Mouse (Mus musculus): ENCODE measurements around the gene Sfxn1. TPM values are rescaled to one million over a fixed set of nuclear protein-coding genes. Genes with fewer than 3 reads are reported as not detected.

The Sfxn1 gene
- polyA plus RNA-seq, 1 experiment from 2014 or later: 89.2 TPM

DNA sequence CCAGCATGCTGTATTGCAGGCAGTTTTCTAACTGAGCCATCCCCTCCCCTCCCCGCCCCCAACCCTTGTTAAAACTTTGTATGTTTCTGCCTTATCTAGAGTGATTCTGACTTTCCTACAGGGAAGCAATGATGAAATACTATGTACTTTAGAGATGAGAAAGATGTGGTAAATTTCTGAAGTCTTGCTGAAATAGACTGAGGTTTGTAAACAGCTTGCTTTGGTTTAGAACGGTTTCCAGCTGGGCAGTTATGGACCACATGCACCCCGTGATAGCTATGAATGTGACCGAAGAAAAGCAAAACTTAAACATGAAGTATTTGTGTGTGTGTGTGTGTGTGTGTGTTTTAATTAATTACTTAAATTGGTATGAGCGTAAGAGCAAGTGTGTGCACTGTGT is 13.2 kb downstream of the Sfxn1 start:
- Histone ChIP-seq H3K27ac (no peak overlapping the region), H3K27me3 (ENCODE audit: control insufficient read depth, insufficient read depth, low read length) (no peaks in the 10 kb centered on the region), H3K9me3 (ENCODE audit: control insufficient read depth, low read length) (no peaks in the 10 kb centered on the region), H3K4me1 (replicated peaks; ENCODE audit: control insufficient read depth, insufficient read depth, low read length) (0 out of 2 replicates have a peak, but pooled peaks cover 5% of the 10 kb centered on the region), H3K36me3 (replicated peaks; ENCODE audit: control insufficient read depth, insufficient read depth) (peaks cover 42% of the 10 kb centered on the region), H3K9ac (no peak overlapping the region), H3K4me2 (replicated peaks) (no peak overlapping the region), H3K4me3 (replicated peaks; ENCODE audit: low read length) (no peak overlapping the region)
- ATAC-seq (ENCODE audit: low FRiP score) (no peak), DNase-seq (ENCODE audit: low spot score) (no peak)
- WGBS: 89% methylated on average over 5 of the region's 5 CpGs

DNA sequence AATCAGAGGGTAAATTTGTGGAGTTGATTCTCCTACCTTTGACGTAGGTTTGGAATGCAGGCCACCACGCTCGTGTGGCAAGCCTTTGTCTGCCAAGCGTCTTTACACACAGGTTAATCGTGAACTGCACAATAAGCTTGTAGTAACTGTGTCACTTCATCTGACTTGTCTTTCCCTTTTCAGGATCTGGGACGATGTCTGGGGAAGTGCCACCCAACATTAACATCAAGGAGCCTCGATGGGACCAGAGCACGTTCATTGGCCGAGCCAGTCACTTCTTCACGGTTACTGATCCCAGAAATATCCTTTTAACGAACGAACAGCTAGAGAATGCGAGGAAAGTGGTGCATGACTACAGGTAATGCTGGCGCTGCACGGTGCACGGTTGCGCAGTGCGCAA is 13.6 kb downstream of the Sfxn1 start:
- WGBS: 93% methylated on average over 18 of the region's 18 CpGs
- H3K27me3 ChIP-seq (ENCODE audit: control insufficient read depth, insufficient read depth, low read length): no peaks in the 10 kb centered on the region
- H3K4me3 ChIP-seq (replicated peaks; ENCODE audit: low read length): no peak overlapping the region
- H3K36me3 ChIP-seq (replicated peaks; ENCODE audit: control insufficient read depth, insufficient read depth): peaks cover 46% of the 10 kb centered on the region
- no peak overlapping the region for H3K4me2 ChIP-seq (replicated peaks)
- 0 out of 2 replicates have a peak, but pooled peaks cover 5% of the 10 kb centered on the region for H3K4me1 ChIP-seq (replicated peaks; ENCODE audit: control insufficient read depth, insufficient read depth, low read length)
- ATAC-seq (ENCODE audit: low FRiP score) (no peak), DNase-seq (ENCODE audit: low spot score) (no peak)
- no peaks in the 10 kb centered on the region for H3K9me3 ChIP-seq (ENCODE audit: control insufficient read depth, low read length)
- no peak overlapping the region for H3K27ac ChIP-seq
- H3K9ac ChIP-seq: no peak overlapping the region

DNA sequence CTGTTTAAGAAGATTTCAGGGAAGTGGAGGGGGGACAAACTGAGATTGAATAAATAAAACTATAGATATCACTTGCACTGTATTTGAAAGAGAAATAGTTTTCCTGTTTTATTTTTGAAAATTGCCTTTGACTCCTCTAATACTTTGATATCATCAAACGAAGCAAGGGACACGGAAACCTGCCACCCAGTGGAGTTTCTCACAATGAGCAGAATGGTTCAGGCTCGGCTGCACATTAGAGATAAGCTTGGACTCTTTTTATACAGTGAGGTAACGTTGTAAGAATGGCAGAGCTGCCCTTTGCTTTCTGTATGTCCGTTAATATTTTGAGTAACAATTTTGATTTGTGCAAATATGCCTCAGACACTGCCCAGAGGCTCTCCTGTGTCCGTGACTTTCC is 20.1 kb downstream of the Sfxn1 start:
- H3K36me3 ChIP-seq (replicated peaks; ENCODE audit: control insufficient read depth, insufficient read depth): peaks cover 88% of the 10 kb centered on the region

DNA sequence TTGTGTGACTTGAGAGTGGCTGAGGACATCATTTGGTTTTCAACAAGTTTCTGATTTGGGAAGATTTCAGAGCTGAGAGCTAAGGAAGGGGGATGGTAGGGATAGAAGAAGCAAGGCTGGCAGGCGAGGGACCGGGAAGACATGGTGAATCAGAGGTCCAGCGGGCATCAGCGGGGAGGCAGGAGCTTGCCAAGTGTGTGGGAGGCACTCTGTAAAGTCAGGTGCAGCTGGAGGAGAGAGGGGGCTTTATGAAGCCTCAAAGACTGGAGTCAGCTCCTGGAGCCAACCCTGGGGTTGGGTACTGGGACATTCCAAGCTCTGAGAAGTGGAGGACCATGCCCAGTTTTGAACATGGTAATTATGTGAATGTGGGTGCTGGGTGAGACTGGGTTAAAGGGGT is 22.7 kb downstream of the Sfxn1 start:
- no peak for DNase-seq (ENCODE audit: low spot score)

More for the DNA sequence above, 20.1 kb downstream of the Sfxn1 start:
- Histone ChIP-seq H3K4me2 (replicated peaks) (no peak overlapping the region), H3K27ac (no peak overlapping the region), H3K9ac (no peak overlapping the region), H3K9me3 (ENCODE audit: control insufficient read depth, low read length) (no peaks in the 10 kb centered on the region), H3K27me3 (ENCODE audit: control insufficient read depth, insufficient read depth, low read length) (no peaks in the 10 kb centered on the region), H3K4me3 (replicated peaks; ENCODE audit: low read length) (no peak overlapping the region), H3K4me1 (replicated peaks; ENCODE audit: control insufficient read depth, insufficient read depth, low read length) (no peaks in the 10 kb centered on the region)
- no peak for ATAC-seq (ENCODE audit: low FRiP score)
- WGBS: 90% methylated on average over 6 of the region's 6 CpGs
- no peak for DNase-seq (ENCODE audit: low spot score)

DNA sequence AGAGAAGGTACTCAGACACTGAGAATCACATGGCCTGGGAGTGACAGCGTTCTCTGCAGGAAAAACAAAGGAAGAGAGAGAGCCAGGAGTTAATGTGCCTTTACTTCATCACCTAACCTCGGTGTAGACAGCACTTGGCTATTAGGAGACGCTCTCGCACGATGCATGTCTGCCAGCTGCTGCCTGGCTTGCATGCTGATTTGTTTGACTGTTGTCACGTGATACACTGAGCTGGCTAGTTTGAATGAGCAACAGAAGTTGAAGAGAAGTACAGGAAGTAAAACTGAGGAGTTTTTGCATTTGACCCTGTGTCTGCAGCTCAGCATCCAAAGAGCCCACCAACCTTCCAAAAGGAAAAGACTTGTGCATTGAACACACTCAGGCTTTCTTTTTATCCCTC is 23.3 kb downstream of the Sfxn1 start:
- Histone ChIP-seq H3K9ac (no peak overlapping the region), H3K36me3 (replicated peaks; ENCODE audit: control insufficient read depth, insufficient read depth) (peaks cover 75% of the 10 kb centered on the region), H3K9me3 (ENCODE audit: control insufficient read depth, low read length) (no peaks in the 10 kb centered on the region), H3K4me1 (replicated peaks; ENCODE audit: control insufficient read depth, insufficient read depth, low read length) (no peaks in the 10 kb centered on the region), H3K4me2 (replicated peaks) (no peak overlapping the region), H3K4me3 (replicated peaks; ENCODE audit: low read length) (no peak overlapping the region), H3K27me3 (ENCODE audit: control insufficient read depth, insufficient read depth, low read length) (no peaks in the 10 kb centered on the region), H3K27ac (no peak overlapping the region)
- ATAC-seq (ENCODE audit: low FRiP score): no peak
- DNase-seq (ENCODE audit: low spot score): no peak
- 72% methylated on average over 6 of the region's 6 CpGs for WGBS

More for the DNA sequence above, 22.7 kb downstream of the Sfxn1 start:
- Histone ChIP-seq H3K9me3 (ENCODE audit: control insufficient read depth, low read length) (no peaks in the 10 kb centered on the region), H3K4me3 (replicated peaks; ENCODE audit: low read length) (no peak overlapping the region), H3K27me3 (ENCODE audit: control insufficient read depth, insufficient read depth, low read length) (no peaks in the 10 kb centered on the region), H3K27ac (no peak overlapping the region), H3K9ac (no peak overlapping the region), H3K36me3 (replicated peaks; ENCODE audit: control insufficient read depth, insufficient read depth) (peaks cover 81% of the 10 kb centered on the region), H3K4me2 (replicated peaks) (no peak overlapping the region), H3K4me1 (replicated peaks; ENCODE audit: control insufficient read depth, insufficient read depth, low read length) (no peaks in the 10 kb centered on the region)
- 96% methylated on average over 4 of the region's 4 CpGs for WGBS
- ATAC-seq (ENCODE audit: low FRiP score): no peak

DNA sequence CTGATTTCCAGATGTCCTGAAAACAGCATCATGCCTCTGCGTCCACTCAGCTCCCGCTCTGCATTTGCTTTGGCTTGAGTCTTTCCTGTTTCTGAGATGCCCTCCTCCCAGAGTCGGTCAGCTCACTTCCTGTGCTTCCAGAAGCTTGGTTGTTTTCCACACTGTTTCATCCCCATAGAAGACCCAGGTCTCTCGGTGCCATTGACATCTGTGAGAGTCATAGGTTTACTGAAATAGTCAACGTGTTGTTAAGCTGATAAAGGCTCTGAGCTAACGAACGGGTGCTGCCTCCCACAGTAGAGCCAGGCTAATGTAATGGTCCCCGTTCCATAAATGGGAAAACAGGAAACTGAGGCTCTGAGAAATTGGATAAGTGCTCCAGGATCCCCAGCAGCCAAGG is 24.1 kb downstream of the Sfxn1 start:
- DNase-seq (ENCODE audit: low spot score) (no peak), ATAC-seq (ENCODE audit: low FRiP score) (no peak)
- H3K4me3 ChIP-seq (replicated peaks; ENCODE audit: low read length): no peak overlapping the region
- WGBS: 90% methylated on average over 8 of the region's 8 CpGs
- no peak overlapping the region for H3K27ac ChIP-seq
- no peak overlapping the region for H3K4me2 ChIP-seq (replicated peaks)
- H3K9me3 ChIP-seq (ENCODE audit: control insufficient read depth, low read length): no peaks in the 10 kb centered on the region
- H3K27me3 ChIP-seq (ENCODE audit: control insufficient read depth, insufficient read depth, low read length): no peaks in the 10 kb centered on the region
- H3K9ac ChIP-seq: no peak overlapping the region
- no peaks in the 10 kb centered on the region for H3K4me1 ChIP-seq (replicated peaks; ENCODE audit: control insufficient read depth, insufficient read depth, low read length)
- H3K36me3 ChIP-seq (replicated peaks; ENCODE audit: control insufficient read depth, insufficient read depth): peaks cover 69% of the 10 kb centered on the region

DNA sequence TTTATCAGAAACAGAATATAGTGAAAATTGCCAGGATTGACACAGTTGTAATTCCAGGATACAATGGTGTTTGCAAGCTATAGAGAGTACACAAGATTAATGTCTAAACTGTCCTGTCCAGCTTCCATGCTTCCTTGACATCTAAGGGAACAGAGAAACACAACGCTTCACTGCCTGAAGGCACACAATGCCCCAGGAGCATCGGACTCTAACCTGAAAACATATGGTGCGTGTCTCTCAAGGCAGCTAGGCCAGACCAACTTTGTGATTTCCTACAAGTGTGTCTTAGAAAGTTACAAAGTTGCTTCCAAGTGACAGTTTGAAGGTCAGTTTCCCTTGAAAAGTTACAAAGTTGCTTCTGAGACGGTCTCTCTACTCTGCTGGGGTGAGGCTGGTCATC is 25.6 kb downstream of the Sfxn1 start:
- WGBS: 97% methylated on average over 4 of the region's 4 CpGs
- Histone ChIP-seq H3K9ac (no peak overlapping the region), H3K4me1 (replicated peaks; ENCODE audit: control insufficient read depth, insufficient read depth, low read length) (no peaks in the 10 kb centered on the region), H3K36me3 (replicated peaks; ENCODE audit: control insufficient read depth, insufficient read depth) (peaks cover 60% of the 10 kb centered on the region), H3K27ac (no peak overlapping the region), H3K9me3 (ENCODE audit: control insufficient read depth, low read length) (no peaks in the 10 kb centered on the region), H3K4me3 (replicated peaks; ENCODE audit: low read length) (no peak overlapping the region), H3K4me2 (replicated peaks) (no peak overlapping the region), H3K27me3 (ENCODE audit: control insufficient read depth, insufficient read depth, low read length) (no peaks in the 10 kb centered on the region)
- ATAC-seq (ENCODE audit: low FRiP score) (no peak), DNase-seq (ENCODE audit: low spot score) (no peak)

DNA sequence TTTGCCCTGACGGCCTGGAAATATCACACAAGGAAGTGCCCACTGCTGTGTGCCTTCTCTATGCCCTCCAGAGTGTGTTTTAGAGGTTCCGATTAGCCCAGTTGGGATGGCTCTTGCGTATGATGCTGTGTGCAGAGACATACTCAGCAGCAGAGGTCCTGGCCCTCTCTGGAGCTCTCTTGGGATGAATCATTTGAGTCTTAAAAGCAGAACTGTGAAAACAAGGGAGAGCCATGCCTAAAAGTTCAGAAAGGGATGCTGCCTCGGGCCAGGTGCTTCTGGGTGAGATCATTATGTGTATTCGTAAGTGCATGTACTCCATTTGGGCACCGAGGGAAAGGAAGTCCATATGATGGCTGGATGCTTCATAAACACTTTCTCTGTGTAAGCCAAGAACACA is 26.1 kb downstream of the Sfxn1 start:
- no peak for DNase-seq (ENCODE audit: low spot score)
- Histone ChIP-seq H3K4me3 (replicated peaks; ENCODE audit: low read length) (no peak overlapping the region), H3K9me3 (ENCODE audit: control insufficient read depth, low read length) (no peaks in the 10 kb centered on the region), H3K27me3 (ENCODE audit: control insufficient read depth, insufficient read depth, low read length) (no peaks in the 10 kb centered on the region), H3K9ac (no peak overlapping the region), H3K4me1 (replicated peaks; ENCODE audit: control insufficient read depth, insufficient read depth, low read length) (no peaks in the 10 kb centered on the region), H3K36me3 (replicated peaks; ENCODE audit: control insufficient read depth, insufficient read depth) (peaks cover 60% of the 10 kb centered on the region), H3K4me2 (replicated peaks) (no peak overlapping the region), H3K27ac (no peak overlapping the region)
- WGBS: 94% methylated on average over 6 of the region's 6 CpGs
- ATAC-seq (ENCODE audit: low FRiP score): no peak

DNA sequence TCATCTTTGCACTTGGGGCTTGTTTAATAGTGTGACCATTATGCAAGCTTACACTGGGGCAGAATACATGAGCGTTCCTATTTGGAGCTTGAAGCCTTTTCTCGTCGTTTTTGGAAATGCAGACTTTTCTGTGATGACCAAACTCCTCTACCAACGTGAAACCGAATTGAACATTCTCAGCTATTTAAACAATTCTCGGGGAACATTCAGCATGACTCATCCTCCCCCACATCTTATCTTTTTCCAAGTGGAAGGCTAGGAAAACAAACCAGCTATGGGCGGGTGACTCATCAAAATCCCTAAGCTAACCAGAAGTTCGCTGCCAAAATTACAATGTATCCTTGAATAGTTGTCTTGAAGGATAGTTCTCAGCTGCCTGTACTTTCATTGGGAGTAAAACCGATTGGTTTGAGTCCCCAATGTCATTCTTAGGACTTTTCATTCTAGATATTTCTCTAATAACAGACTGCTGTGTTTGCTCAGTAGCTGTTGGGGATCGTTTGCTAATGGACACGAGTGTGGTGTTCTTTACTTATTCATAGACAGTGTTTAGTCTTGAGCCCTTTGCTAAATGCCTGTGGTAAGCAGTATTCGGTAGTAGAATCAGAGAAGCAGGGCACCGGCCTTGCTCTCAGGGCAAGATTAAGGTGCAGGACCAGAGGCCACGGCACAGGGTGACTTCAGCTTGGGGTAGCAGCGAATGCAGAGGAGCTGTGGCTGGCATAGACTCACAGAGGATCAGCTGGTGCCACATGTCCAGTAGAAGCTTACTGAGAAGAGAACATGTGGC is 29.6 kb downstream of the Sfxn1 start:
- H3K4me2 ChIP-seq (replicated peaks): no peak overlapping the region
- H3K9me3 ChIP-seq (ENCODE audit: control insufficient read depth, low read length): no peaks in the 10 kb centered on the region
- no peak overlapping the region for H3K9ac ChIP-seq
- H3K4me3 ChIP-seq (replicated peaks; ENCODE audit: low read length): no peak overlapping the region
- ATAC-seq (ENCODE audit: low FRiP score) (no peak), DNase-seq (ENCODE audit: low spot score) (no peak)
- no peaks in the 10 kb centered on the region for H3K4me1 ChIP-seq (replicated peaks; ENCODE audit: control insufficient read depth, insufficient read depth, low read length)
- 95% methylated on average over 15 of the region's 15 CpGs for WGBS
- peaks cover 47% of the 10 kb centered on the region for H3K36me3 ChIP-seq (replicated peaks; ENCODE audit: control insufficient read depth, insufficient read depth)
- H3K27me3 ChIP-seq (ENCODE audit: control insufficient read depth, insufficient read depth, low read length): no peaks in the 10 kb centered on the region
- H3K27ac ChIP-seq: no peak overlapping the region

DNA sequence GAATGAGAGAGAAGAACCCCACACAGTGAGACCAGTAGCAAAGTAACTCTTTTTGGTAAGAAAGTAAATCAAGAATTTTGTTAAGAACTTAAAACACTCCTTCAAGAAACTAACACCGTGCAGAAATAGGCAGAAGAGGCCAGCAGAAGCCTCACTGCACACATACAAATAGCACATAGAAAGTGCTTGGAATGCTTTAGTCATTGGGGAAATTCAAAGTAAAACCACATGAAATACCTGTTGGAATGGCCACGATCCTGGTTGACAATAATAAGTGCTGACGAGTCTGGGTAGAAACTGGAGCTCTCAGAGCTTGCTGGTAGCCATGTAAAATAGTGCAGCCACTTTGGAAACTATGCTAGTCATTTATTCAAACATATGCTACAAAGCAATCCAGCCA is 30.4 kb downstream of the Sfxn1 start:
- 94% methylated on average over 3 of the region's 3 CpGs for WGBS
- ATAC-seq (ENCODE audit: low FRiP score) (no peak), DNase-seq (ENCODE audit: low spot score) (no peak)
- Histone ChIP-seq H3K9ac (no peak overlapping the region), H3K4me2 (replicated peaks) (no peak overlapping the region), H3K36me3 (replicated peaks; ENCODE audit: control insufficient read depth, insufficient read depth) (peaks cover 52% of the 10 kb centered on the region), H3K4me1 (replicated peaks; ENCODE audit: control insufficient read depth, insufficient read depth, low read length) (no peaks in the 10 kb centered on the region), H3K27ac (no peak overlapping the region), H3K27me3 (ENCODE audit: control insufficient read depth, insufficient read depth, low read length) (no peaks in the 10 kb centered on the region), H3K4me3 (replicated peaks; ENCODE audit: low read length) (no peak overlapping the region), H3K9me3 (ENCODE audit: control insufficient read depth, low read length) (no peaks in the 10 kb centered on the region)
